Mouse (Mus musculus) heart, embryonic 16.5 days (tissue): ENCODE data around the gene Cept1. TPM values are rescaled to one million over a fixed set of nuclear protein-coding genes. Genes with fewer than 3 reads are reported as not detected.
A peak's percentile ranks its signal among the peaks of the same experiment; 100 is the strongest.
"Not testable (repeated sequence)": the region's sequence is repeated elsewhere in the genome, so short reads cannot be mapped to it uniquely, and the experiment has no call there.

Experiments
- ATAC-seq: fragments of 200-750 bp; cut with Nextera tagmentation; replicated peaks from 2 replicates; pipeline ENCODE4 v1.8.0; 2017; ENCODE audit warnings: moderate number of reproducible peaks; ENCODE audit not compliant: insufficient read depth, low FRiP score; ENCODE audit errors: extremely low read depth
- H3K27ac ChIP-seq: fragments of 300-500 bp; sonication (generic); 2 replicates; pipeline ENCODE4 v1.5.1; 2014; ENCODE audit warnings: mild to moderate bottlenecking, low read length, control low read depth, moderate library complexity
- H3K27me3 ChIP-seq: fragments of 300-500 bp; sonication (generic); 2 replicates; pipeline ENCODE4 v1.6.1; 2014; ENCODE audit warnings: low read length, mixed read lengths; ENCODE audit not compliant: control insufficient read depth, insufficient read depth
- H3K36me3 ChIP-seq: fragments of 300-500 bp; sonication (generic); 2 replicates; pipeline ENCODE4 v1.6.1; 2014; ENCODE audit not compliant: control insufficient read depth, insufficient read depth
- H3K4me1 ChIP-seq: fragments of 300-500 bp; sonication (generic); 2 replicates; pipeline ENCODE4 v1.6.1; 2014; ENCODE audit warnings: low read length, mixed read lengths; ENCODE audit not compliant: control insufficient read depth, insufficient read depth
- H3K4me2 ChIP-seq: fragments of 300-500 bp; sonication (generic); 2 replicates; pipeline ENCODE4 v1.6.1; 2014; ENCODE audit warnings: low read depth, mild to moderate bottlenecking, control low read depth, low read length
- H3K4me3 ChIP-seq: fragments of 300-500 bp; sonication (generic); 2 replicates; pipeline ENCODE4 v1.5.1; 2014; ENCODE audit warnings: mild to moderate bottlenecking, control low read depth, low read length
- H3K9ac ChIP-seq: fragments of 300-500 bp; sonication (generic); 2 replicates; pipeline ENCODE4 v1.6.1; 2014; ENCODE audit warnings: low read length, control low read depth
- H3K9me3 ChIP-seq: fragments of 300-500 bp; sonication (generic); replicated peaks from 2 replicates; pipeline ENCODE4 v1.6.1; 2016; ENCODE audit warnings: low read length; ENCODE audit not compliant: control insufficient read depth
- WGBS: fragments of 180-500 bp; shearing (Covaris S2); extraction: QIAGEN DNeasy Blood & Tissue Kit; methylation state at CpG from one replicate; pipeline ENCODE4 v1.1.7; 2014; 5-methylcytosine and 5-hydroxymethylcytosine counted together
- polyA plus RNA-seq: library from polyadenylated mRNA; unstranded; fragments of >200 nt; fragmentation: Nextera tagmentation; extraction: Ambion mirVana; gene quantifications from 2 replicates; pipeline ENCODE4 v1.2.1, GENCODE M21; 2015

The Cept1 gene
- polyA plus RNA-seq, result 34.8 and 35.1 TPM in 2 replicates

DNA sequence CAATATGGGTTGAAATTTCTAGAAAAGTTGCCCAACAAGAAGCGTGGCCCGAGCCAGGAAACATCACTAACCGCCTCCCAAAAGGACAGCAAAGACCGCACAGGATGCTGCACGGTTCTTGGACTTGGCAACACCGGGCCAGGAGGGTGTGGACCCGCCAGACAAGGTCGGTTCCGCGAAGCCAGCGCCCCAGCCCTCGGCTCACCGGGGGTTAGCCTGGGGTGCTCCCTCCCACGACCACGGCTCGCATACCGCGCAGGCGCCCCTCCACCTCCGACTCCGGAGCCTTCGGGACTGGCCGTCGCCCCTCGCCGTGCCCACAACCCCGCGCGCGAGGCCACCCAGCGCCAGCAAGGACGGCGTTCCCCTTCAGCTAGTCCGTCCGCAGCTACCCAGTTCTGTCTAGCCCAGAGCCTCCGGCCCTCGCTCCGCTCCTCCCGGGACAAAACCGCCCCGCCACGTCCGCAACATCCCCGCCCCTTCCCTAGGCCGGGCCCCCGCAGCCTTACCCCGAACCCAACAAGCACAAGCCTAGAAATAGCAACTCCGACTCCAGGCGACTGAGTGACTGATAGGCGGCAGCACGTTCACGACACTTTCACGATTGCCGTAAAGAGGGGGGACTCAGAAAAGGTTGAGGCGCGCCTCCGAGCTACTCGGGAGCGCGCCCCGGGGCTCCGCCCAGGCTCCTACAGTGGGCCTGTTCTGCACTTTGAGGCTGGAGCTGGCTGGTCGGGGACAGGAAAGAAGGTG is at the start of gene Cept1, which contains the start of gene Dram2:
Cept1 (minus strand) TSS at position 632 of the 753 bp plus-strand sequence.
Dram2 (plus strand) TSS at position 628 of the 753 bp plus-strand sequence.
- peak; percentile 96 for ATAC-seq
- peak within 1 kb of the TSS; percentile 92 for H3K9ac ChIP-seq
- no peaks in the 10 kb centered on the region for H3K9me3 ChIP-seq
- H3K27me3 ChIP-seq, result no peaks in the 10 kb centered on the region
- H3K4me2 ChIP-seq, result peak within 1 kb of the TSS; percentile 72
- WGBS, result 0% methylated on average over 62 of the region's 63 CpGs
- H3K4me3 ChIP-seq, result peak within 1 kb of the TSS; percentile 71
- no peaks in the 10 kb centered on the region for H3K36me3 ChIP-seq
- H3K27ac ChIP-seq, result peak within 1 kb of the TSS; percentile 95
- H3K4me1 ChIP-seq, result peaks cover 10% of the 10 kb centered on the region

DNA sequence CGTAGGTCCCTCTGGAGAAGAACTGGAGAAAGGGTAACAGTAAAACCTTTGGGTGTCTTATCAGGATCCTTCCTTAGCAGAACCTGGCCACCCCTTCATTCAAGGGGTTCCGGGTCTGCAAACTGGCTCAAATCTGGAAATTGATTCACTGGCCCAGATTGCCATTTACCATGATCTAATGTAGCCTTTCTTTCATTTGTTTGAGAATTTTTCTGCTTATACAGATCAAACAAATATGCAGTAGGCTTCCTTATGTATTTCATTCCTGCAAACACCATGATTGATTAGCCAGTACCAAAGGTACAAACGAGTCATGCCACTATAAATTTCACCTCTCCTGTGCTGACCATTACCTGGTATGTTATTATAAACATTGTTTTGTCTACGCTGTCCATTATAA is 46.0 kb upstream of the Cept1 start:
- H3K4me2 ChIP-seq, H3K27me3 ChIP-seq, H3K4me1 ChIP-seq, H3K36me3 ChIP-seq, H3K4me3 ChIP-seq, H3K9me3 ChIP-seq, H3K9ac ChIP-seq, H3K27ac ChIP-seq, ATAC-seq: not testable (repeated sequence)
- 79% methylated on average over 4 of the region's 4 CpGs for WGBS

DNA sequence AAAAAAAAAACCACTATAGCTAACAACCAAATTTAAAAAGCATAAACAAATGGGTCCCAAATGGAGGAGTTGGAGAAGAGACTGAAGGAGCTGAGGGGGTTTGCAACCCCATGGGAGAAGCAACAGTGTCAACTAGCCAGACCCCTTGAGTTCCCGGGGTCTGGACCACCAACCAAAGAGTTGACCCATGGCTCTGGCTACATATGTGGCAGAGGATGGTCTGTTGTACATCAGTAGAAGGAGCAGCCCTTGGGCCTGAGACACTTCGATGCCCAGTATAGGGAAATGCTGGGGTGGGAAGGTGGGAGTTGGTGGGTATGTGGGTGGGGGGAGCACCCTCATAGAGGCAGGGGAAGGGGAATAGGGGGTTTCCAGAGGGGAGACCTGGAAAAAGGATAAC is 31.7 kb upstream of the Cept1 start:
- H3K4me2 ChIP-seq, result no peak overlapping the region
- H3K36me3 ChIP-seq, result peaks cover 2% of the 10 kb centered on the region; the same call in 1 of the 2 replicates
- H3K9me3 ChIP-seq, result no peaks in the 10 kb centered on the region
- H3K27ac ChIP-seq, result no peak overlapping the region
- no peak overlapping the region for H3K9ac ChIP-seq
- no peak for ATAC-seq
- no peak overlapping the region for H3K4me3 ChIP-seq
- 97% methylated on average over 2 of the region's 2 CpGs for WGBS
- no peaks in the 10 kb centered on the region for H3K27me3 ChIP-seq
- H3K4me1 ChIP-seq, result no peaks in the 10 kb centered on the region

DNA sequence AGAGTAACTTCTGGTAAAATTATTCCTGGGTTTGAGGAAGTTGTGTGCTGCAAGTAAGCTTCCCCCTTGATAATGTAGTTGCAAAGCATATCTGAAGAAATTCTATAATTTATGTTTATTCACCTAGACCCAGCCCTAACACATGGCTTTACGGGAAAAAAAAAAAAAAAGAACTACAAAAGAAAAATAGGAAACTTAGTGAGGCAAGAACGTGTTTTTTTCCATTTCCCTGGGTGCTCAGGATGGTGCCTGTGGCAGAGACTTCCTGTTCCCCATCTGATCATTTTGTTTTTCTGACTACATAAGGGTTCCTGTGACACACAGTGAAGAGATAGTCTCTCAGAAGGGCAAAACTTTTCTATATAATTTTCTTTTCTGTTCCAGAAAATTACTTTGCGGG is 25.6 kb upstream of the Cept1 start:
- Histone ChIP-seq H3K36me3 (peaks cover 12% of the 10 kb centered on the region), H3K27ac (no peak overlapping the region), H3K4me1 (no peaks in the 10 kb centered on the region), H3K9ac (no peak overlapping the region), H3K4me2 (no peak overlapping the region), H3K4me3 (no peak overlapping the region), H3K9me3 (no peaks in the 10 kb centered on the region), H3K27me3 (no peaks in the 10 kb centered on the region)
- WGBS, result 78% methylated on average over 3 of the region's 3 CpGs
- ATAC-seq, result no peak

DNA sequence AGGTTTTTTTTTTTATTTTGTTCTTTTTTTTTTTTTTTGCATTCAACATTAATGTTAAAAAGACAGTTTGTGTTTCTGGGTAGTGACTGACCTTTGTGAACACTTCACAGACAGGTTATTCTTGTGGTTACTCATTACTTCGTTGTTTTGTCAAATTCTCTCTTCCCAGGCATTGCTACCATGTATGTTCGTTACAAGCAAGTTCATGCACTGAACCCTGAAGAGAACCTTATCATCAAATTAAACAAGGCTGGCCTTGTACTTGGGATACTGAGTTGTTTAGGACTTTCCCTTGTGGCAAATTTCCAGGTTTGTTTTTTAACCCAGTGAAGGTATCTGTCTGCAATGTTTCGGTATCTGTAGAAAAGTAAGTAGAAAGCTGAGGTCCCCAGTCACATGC is 18.3 kb upstream of the Cept1 start:
- Histone ChIP-seq H3K4me2 (no peak overlapping the region), H3K9me3 (no peaks in the 10 kb centered on the region), H3K4me3 (no peak overlapping the region), H3K27me3 (no peaks in the 10 kb centered on the region), H3K9ac (no peak overlapping the region), H3K4me1 (no peaks in the 10 kb centered on the region), H3K36me3 (peaks cover 16% of the 10 kb centered on the region), H3K27ac (no peak overlapping the region)
- no peak for ATAC-seq
- 88% methylated on average over 3 of the region's 3 CpGs for WGBS

DNA sequence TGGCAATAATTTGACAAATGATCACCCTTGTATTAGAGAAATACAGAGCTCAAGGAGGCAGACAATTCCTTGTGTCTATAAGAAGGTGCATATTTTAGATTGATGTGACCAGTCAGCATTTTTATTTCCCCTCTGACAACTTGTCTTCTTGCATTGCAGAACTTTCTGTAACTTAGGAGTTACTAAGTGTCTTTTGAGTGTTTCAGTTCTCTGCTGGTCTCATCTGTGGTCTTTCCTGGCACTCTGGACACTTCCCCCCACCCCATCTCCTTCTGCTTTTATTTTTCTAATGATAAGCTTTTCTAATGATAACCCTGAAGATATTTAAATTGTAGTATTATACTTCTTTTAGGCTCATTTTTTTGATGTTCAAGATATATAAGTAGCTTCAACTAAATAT is 10.7 kb upstream of the Cept1 start:
- Histone ChIP-seq H3K27ac (no peak overlapping the region), H3K36me3 (peaks cover 32% of the 10 kb centered on the region), H3K4me3 (no peak overlapping the region), H3K4me1 (no peaks in the 10 kb centered on the region), H3K9ac (no peak overlapping the region), H3K4me2 (no peak overlapping the region), H3K27me3 (no peaks in the 10 kb centered on the region), H3K9me3 (no peaks in the 10 kb centered on the region)
- no peak for ATAC-seq

DNA sequence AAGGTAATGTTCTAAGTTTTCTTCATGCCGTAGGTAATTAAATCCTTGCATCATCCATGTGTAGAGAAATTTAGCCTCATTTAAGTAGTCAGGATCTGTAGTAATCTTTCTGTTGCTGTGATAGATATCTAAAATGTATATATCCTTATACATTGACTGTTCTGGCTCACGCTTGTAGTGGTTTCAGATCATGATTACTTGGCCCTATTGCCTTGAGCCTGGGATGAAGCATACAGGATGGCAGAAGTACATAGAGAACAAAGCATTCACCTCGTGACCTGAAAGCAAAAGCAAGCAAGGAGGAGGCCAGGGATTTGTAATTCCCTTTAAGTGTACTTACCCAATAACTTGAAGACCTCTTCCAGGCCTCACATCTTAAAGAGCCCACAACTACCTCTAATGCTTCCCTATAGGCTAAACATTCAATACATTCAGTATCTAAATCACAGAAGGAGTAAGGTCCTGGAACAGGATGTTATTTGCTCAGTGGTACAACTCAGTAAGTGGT is 8.2 kb upstream of the Cept1 start:
- no peak overlapping the region for H3K27ac ChIP-seq
- H3K4me2 ChIP-seq, result no peak overlapping the region
- 85% methylated on average over 3 of the region's 3 CpGs for WGBS
- no peak for ATAC-seq
- H3K4me1 ChIP-seq, result no peaks in the 10 kb centered on the region; the same call in 1 of the 2 replicates
- H3K27me3 ChIP-seq, result no peaks in the 10 kb centered on the region
- H3K9ac ChIP-seq, result no peak overlapping the region
- H3K9me3 ChIP-seq, result no peaks in the 10 kb centered on the region
- no peak overlapping the region for H3K4me3 ChIP-seq
- H3K36me3 ChIP-seq, result peaks cover 29% of the 10 kb centered on the region

DNA sequence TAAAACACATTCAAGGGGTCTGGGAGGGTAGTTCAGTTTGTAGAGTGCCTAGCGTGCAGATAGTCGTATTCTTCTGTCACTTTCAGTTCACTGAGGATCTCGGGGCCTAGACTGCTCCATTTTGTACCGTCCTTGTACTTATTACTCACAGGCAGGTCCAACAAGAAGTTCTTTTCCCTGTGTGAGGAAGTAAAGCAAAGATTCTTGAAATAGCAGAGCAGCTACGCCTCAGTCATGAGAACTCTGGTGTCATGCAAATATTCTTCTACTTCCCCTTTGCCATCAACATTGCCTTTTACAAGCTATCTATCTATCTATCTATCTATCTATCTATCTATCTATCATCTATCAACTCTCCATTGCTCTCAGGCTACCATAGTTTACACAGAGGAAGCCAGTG is 5.8 kb upstream of the Cept1 start:
- 83% methylated on average over 5 of the region's 5 CpGs for WGBS
- Histone ChIP-seq H3K27ac (no peak overlapping the region), H3K4me3 (no peak overlapping the region), H3K9ac (no peak overlapping the region), H3K4me1 (peaks cover 2% of the 10 kb centered on the region), H3K36me3 (peaks cover 27% of the 10 kb centered on the region), H3K4me2 (no peak overlapping the region), H3K27me3 (no peaks in the 10 kb centered on the region), H3K9me3 (no peaks in the 10 kb centered on the region)
- ATAC-seq, result no peak

DNA sequence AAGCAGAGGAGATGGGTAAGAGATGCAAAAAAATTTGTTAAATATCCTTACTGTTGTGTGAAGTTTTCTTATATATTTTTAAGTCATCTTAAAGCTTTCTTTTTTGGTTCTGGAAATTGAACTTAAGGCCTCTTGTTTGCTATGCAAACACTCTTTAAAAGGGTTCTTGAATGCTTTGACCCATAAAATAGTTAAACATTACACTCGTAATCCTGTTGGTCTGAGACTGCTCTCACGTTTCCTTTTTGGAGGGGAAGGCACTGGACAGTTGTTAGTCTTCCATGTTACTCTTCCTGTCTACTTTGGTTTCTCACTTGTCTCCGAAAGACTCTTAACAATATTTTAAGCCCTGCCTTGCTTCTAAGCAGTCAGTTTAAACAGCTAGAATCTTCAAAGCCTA is 1.4 kb upstream of the Cept1 start:
- ATAC-seq, result no peak
- 30% methylated on average over 3 of the region's 3 CpGs for WGBS
- no peaks in the 10 kb centered on the region for H3K9me3 ChIP-seq
- peak overlapping the region; percentile 57 for H3K9ac ChIP-seq
- peak overlapping the region; percentile 32 for H3K4me3 ChIP-seq
- peaks cover 10% of the 10 kb centered on the region for H3K4me1 ChIP-seq
- peak overlapping the region; percentile 72 for H3K4me2 ChIP-seq
- H3K27me3 ChIP-seq, result no peaks in the 10 kb centered on the region
- no peak overlapping the region for H3K27ac ChIP-seq
- peaks cover 7% of the 10 kb centered on the region; the same call in 1 of the 2 replicates for H3K36me3 ChIP-seq
